Mouse (Mus musculus) liver, adult 2 months (tissue): Measurements from ENCODE around the gene Usp24.

Experiments used
- CTCF ChIP-seq: fragments of 200-500 bp; IDR thresholded peaks from 2 replicates; pipeline ENCODE4 v1.5.1; 2011; ENCODE audit warnings: low read depth, low read length, control low read depth
- POLR2A ChIP-seq: fragments of 200-500 bp; IDR thresholded peaks from 2 replicates; pipeline ENCODE4 v1.6.1; 2011; ENCODE audit warnings: low read length, control low read depth; ENCODE audit not compliant: insufficient read depth; ENCODE audit errors: extremely low read depth

DNA sequence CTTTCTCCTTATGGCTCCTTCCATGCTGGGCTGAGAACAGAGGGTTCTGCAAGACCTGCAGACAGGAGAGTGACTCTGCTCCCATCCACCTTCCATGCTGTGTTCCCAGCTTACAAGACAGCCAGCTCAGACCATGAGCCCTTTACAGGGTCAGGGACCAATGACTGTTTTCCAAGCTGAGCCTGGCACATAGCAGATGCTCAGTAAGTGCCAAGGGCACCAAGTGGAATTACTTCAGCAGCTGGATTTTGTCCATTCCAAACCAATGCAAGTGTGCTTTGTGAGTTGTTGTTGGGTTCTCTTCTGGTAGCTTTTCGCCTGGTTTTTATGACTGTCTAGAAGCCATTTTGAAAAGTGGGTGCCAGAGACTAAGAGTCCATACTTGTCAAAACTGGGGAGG is 167.8 kb downstream of the Usp24 start:
- TF ChIP-seq CTCF: no peak
- no peak for TF ChIP-seq POLR2A
